Comparison of ENCODE assay signal across 15 mouse cellular contexts in genomic region chr1:135198412-135198811, GRCm38 (mm10). TPM values are rescaled to one million over a fixed set of nuclear protein-coding genes. Genes with fewer than 3 reads are reported as not detected.
DNase-seq lines count a peak whose midpoint lies in the region; ATAC-seq and TF ChIP-seq lines count a peak whose summit lies in the region.
"Had no signal": no experiment of that assay in that cellular context is flagged by ENCODE, and none has a peak within 500 bp of the region (broad histone marks: within the 10 kb centered on the region; RNA-seq: fewer than 3 reads in every experiment).

No protein-coding gene starts in this region.

- no peak for ATAC-seq in kidney, embryonic 15.5 days (replicated peaks; ENCODE audit: low FRiP score)
- ATAC-seq in intestine, postnatal 0 days: 0 out of 2 replicates have a peak, but pooled peaks have one; percentile 0
- no peak for ATAC-seq in forebrain, embryonic 15.5 days (replicated peaks)

- H3K27ac ChIP-seq in kidney, embryonic 15.5 days: peak overlapping the region; percentile 89
- H3K27ac ChIP-seq in intestine, postnatal 0 days (ENCODE audit: low read depth, low read length): peak overlapping the region; percentile 86
- no peak overlapping the region for H3K27ac ChIP-seq in forebrain, embryonic 15.5 days (replicated peaks)
- H3K27ac ChIP-seq: liver, embryonic 14.5 days had no signal

- intact Hi-C loops in gastrocnemius, postnatal 36 days (cut with DNase I): no loop called here

- no peak for DNase-seq in kidney, postnatal 4 days
- peak; percentile 64 for DNase-seq in ZHBTc4 (ENCODE audit: low read depth, low spot score)
- no peak for DNase-seq in adrenal gland, postnatal 25 days
- DNase-seq in gastrocnemius, postnatal 36 days: no peak
- DNase-seq: cerebellum, adult 11-12 months; right cerebral cortex, adult 18-20 months had no signal

- H3K4me3 ChIP-seq in kidney, embryonic 15.5 days (replicated peaks): no peak overlapping the region
- H3K4me3 ChIP-seq in E14TG2a.4 (replicated peaks; ENCODE audit: low read length): peak overlapping the region; percentile 62
- no peak overlapping the region for H3K4me3 ChIP-seq in intestine, postnatal 0 days (ENCODE audit: low read depth, low read length)
- no peak overlapping the region for H3K4me3 ChIP-seq in forebrain, embryonic 15.5 days

- WGBS in kidney, embryonic 15.5 days: 48% methylated on average over 5 of the region's 5 CpGs
- WGBS in intestine, postnatal 0 days: 27% methylated on average over 5 of the region's 5 CpGs
- WGBS in forebrain, embryonic 15.5 days: 32% methylated on average over 5 of the region's 5 CpGs

- H3K27me3 ChIP-seq in kidney, embryonic 15.5 days: no peaks in the 10 kb centered on the region
- H3K27me3 ChIP-seq in E14TG2a.4 (ENCODE audit: insufficient read depth, low read length): 0 out of 2 replicates have a peak, but pooled peaks cover 2% of the 10 kb centered on the region
- H3K27me3 ChIP-seq in intestine, postnatal 0 days (replicated peaks; ENCODE audit: control insufficient read depth, insufficient read depth, low read length): no peaks in the 10 kb centered on the region
- no peaks in the 10 kb centered on the region for H3K27me3 ChIP-seq in forebrain, embryonic 15.5 days

- peaks cover 20% of the 10 kb centered on the region for H3K4me1 ChIP-seq in kidney, embryonic 15.5 days
- peaks cover 94% of the 10 kb centered on the region for H3K4me1 ChIP-seq in E14TG2a.4 (replicated peaks; ENCODE audit: low read depth, low read length)
- no peaks in the 10 kb centered on the region for H3K4me1 ChIP-seq in intestine, postnatal 0 days (replicated peaks; ENCODE audit: control insufficient read depth, insufficient read depth, low read length)
- peaks cover 9% of the 10 kb centered on the region; the same call in 1 of the 2 replicates for H3K4me1 ChIP-seq in forebrain, embryonic 15.5 days

- H3K36me3 ChIP-seq in kidney, embryonic 15.5 days: no peaks in the 10 kb centered on the region
- H3K36me3 ChIP-seq in E14TG2a.4 (ENCODE audit: insufficient read depth, low read length): no peaks in the 10 kb centered on the region
- no peaks in the 10 kb centered on the region for H3K36me3 ChIP-seq in intestine, postnatal 0 days (ENCODE audit: control insufficient read depth, insufficient read depth)
- no peaks in the 10 kb centered on the region for H3K36me3 ChIP-seq in forebrain, embryonic 15.5 days

- H3K4me2 ChIP-seq in kidney, embryonic 15.5 days: no peak overlapping the region
- H3K4me2 ChIP-seq in intestine, postnatal 0 days (replicated peaks; ENCODE audit: low read depth): 0 out of 2 replicates have a peak overlapping the region, but pooled peaks have one; percentile 48
- H3K4me2 ChIP-seq in forebrain, embryonic 15.5 days (replicated peaks): no peak overlapping the region

- H3K9me3 ChIP-seq in kidney, embryonic 15.5 days (replicated peaks): no peaks in the 10 kb centered on the region
- H3K9me3 ChIP-seq in E14TG2a.4 (ENCODE audit: low read length): no peaks in the 10 kb centered on the region
- H3K9me3 ChIP-seq in intestine, postnatal 0 days (ENCODE audit: control insufficient read depth): no peaks in the 10 kb centered on the region
- no peaks in the 10 kb centered on the region for H3K9me3 ChIP-seq in forebrain, embryonic 15.5 days

- TF ChIP-seq CTCF in E14TG2a.4 (conservative IDR thresholded peaks at IDR 0.05; ENCODE audit: low read length): no peak
- no peak for TF ChIP-seq CTCF in intestine, postnatal 0 days (IDR thresholded peaks at IDR 0.05; ENCODE audit: low read depth)

- H3K9ac ChIP-seq in kidney, embryonic 15.5 days: no peak overlapping the region
- no peak overlapping the region for H3K9ac ChIP-seq in intestine, postnatal 0 days (ENCODE audit: low read depth, low read length)
- H3K9ac ChIP-seq in forebrain, embryonic 15.5 days (replicated peaks): no peak overlapping the region
- H3K9ac ChIP-seq: liver, embryonic 14.5 days had no signal

RNA-seq across cellular contexts. Expression of gene Gpr37l1, which starts 30.9 kb away (rescaled TPM):
- polyA plus RNA-seq in kidney, embryonic 15.5 days (2015; fragmentation: Nextera tagmentation; extraction: Ambion mirVana): 0.09 TPM in 1 of 2 replicates, not detected in the other
- 1.7 and 2.0 TPM in 2 replicates for polyA plus RNA-seq in intestine, postnatal 0 days (2015; fragmentation: Nextera tagmentation; extraction: Ambion mirVana)
- 0.52 and 0.67 TPM in 2 replicates for total RNA-seq in adrenal gland, postnatal 25 days (2021)
- under 1 TPM; 0.26 to 0.42 TPM for total RNA-seq in gastrocnemius, postnatal 36 days (2021)
- polyA plus RNA-seq in forebrain, embryonic 15.5 days (2015; fragmentation: Nextera tagmentation; extraction: Ambion mirVana): 0.31 and 0.33 TPM in 2 replicates
- total RNA-seq: granulocyte monocyte progenitor cell, adult 5-6 weeks had no signal
- polyA plus RNA-seq: C2C12; erythroblast, embryonic 14.5 days; heart, postnatal 0 days had no signal

RNA-seq across cellular contexts. Expression of gene Arl8a, which starts 51.8 kb away (rescaled TPM):
- 45.3 and 52.3 TPM in 2 replicates for polyA plus RNA-seq in kidney, embryonic 15.5 days (2015; fragmentation: Nextera tagmentation; extraction: Ambion mirVana)
- 66.6 and 68.8 TPM in 2 replicates for polyA plus RNA-seq in intestine, postnatal 0 days (2015; fragmentation: Nextera tagmentation; extraction: Ambion mirVana)
- total RNA-seq in adrenal gland, postnatal 25 days (2021): 47.8 and 59.0 TPM in 2 replicates
- total RNA-seq in gastrocnemius, postnatal 36 days (2021): 10 to 100 TPM; 15.6 to 16.9 TPM
- 301 and 307 TPM in 2 replicates for polyA plus RNA-seq in forebrain, embryonic 15.5 days (2015; fragmentation: Nextera tagmentation; extraction: Ambion mirVana)

RNA-seq across cellular contexts. Expression of gene Elf3, which starts 60.0 kb away (rescaled TPM):
- 25.8 and 30.7 TPM in 2 replicates for polyA plus RNA-seq in kidney, embryonic 15.5 days (2015; fragmentation: Nextera tagmentation; extraction: Ambion mirVana)
- polyA plus RNA-seq in intestine, postnatal 0 days (2015; fragmentation: Nextera tagmentation; extraction: Ambion mirVana): 159 and 164 TPM in 2 replicates
- total RNA-seq in adrenal gland, postnatal 25 days (2021): 0.21 TPM in 1 of 2 replicates, not detected in the other
- total RNA-seq in gastrocnemius, postnatal 36 days (2021): not detected
- 0.28 and 0.43 TPM in 2 replicates for polyA plus RNA-seq in forebrain, embryonic 15.5 days (2015; fragmentation: Nextera tagmentation; extraction: Ambion mirVana)
- total RNA-seq: granulocyte monocyte progenitor cell, adult 5-6 weeks had no signal
- polyA plus RNA-seq: C2C12; erythroblast, embryonic 14.5 days had no signal

Comparison
In these comparisons a context has a peak if more than half of its experiments do, and no peak if none do; other contexts are left out.
1. RNA of gene Elf3, which starts 60.0 kb away (polyA plus RNA-seq): 159 to 164 TPM in intestine, postnatal 0 days and 25.8 to 30.7 TPM in kidney, embryonic 15.5 days; 0.28 to 0.43 TPM in forebrain, embryonic 15.5 days; every median in the first group is over 10 times any median in the second.